Mouse (Mus musculus) myocyte (in vitro differentiated cells): ENCODE data around the gene Gm19426.

ENCODE experiments used
- E2F4 ChIP-seq: IDR thresholded peaks from one replicate; pipeline ENCODE4 v1.6.1; 2011; ENCODE audit warnings: mild to moderate bottlenecking, control low read depth, moderate library complexity; ENCODE audit not compliant: insufficient read depth
- MAX ChIP-seq: IDR thresholded peaks from one replicate; pipeline ENCODE4 v1.6.1; 2011; ENCODE audit warnings: low read depth, mild to moderate bottlenecking, control low read depth
- MYOD1 ChIP-seq, 3 experiments: IDR thresholded peaks; one replicate each; pipeline ENCODE4 v1.6.1; 2011; ENCODE audit warnings: control low read depth in 2 of 3, low read depth in 2 of 3, mild to moderate bottlenecking in 2 of 3, moderate library complexity in 1 of 3; ENCODE audit not compliant: insufficient read length in 2 of 3, control insufficient read depth in 1 of 3
- MYOG ChIP-seq, 3 experiments: IDR thresholded peaks; one replicate each; pipeline ENCODE4 v1.6.1; 2011; ENCODE audit warnings: control low read depth in 2 of 3, low read depth in 2 of 3, mild to moderate bottlenecking in 2 of 3; ENCODE audit not compliant: insufficient read length in 2 of 3, control insufficient read depth in 1 of 3, insufficient read depth in 1 of 3
- POLR2A ChIP-seq: IDR thresholded peaks from one replicate; pipeline ENCODE4 v1.6.1; 2011; ENCODE audit warnings: low read depth, mild to moderate bottlenecking, control low read depth, moderate library complexity; ENCODE audit not compliant: insufficient read length
- POLR2AphosphoS2 ChIP-seq: IDR thresholded peaks from one replicate; pipeline ENCODE4 v1.6.1; 2011; ENCODE audit warnings: low read depth, control low read depth; ENCODE audit not compliant: insufficient read length
- SRF ChIP-seq: IDR thresholded peaks from one replicate; pipeline ENCODE4 v1.6.1; 2011; ENCODE audit warnings: low read depth; ENCODE audit not compliant: control insufficient read depth, insufficient read length
- TCF3 ChIP-seq: IDR thresholded peaks from one replicate; pipeline ENCODE4 v1.6.1; 2011; ENCODE audit warnings: low read depth, control low read depth; ENCODE audit not compliant: insufficient read length
- USF1 ChIP-seq: IDR thresholded peaks from one replicate; pipeline ENCODE4 v1.6.1; 2011; ENCODE audit warnings: low read depth, mild to moderate bottlenecking, control low read depth, moderate library complexity

DNA sequence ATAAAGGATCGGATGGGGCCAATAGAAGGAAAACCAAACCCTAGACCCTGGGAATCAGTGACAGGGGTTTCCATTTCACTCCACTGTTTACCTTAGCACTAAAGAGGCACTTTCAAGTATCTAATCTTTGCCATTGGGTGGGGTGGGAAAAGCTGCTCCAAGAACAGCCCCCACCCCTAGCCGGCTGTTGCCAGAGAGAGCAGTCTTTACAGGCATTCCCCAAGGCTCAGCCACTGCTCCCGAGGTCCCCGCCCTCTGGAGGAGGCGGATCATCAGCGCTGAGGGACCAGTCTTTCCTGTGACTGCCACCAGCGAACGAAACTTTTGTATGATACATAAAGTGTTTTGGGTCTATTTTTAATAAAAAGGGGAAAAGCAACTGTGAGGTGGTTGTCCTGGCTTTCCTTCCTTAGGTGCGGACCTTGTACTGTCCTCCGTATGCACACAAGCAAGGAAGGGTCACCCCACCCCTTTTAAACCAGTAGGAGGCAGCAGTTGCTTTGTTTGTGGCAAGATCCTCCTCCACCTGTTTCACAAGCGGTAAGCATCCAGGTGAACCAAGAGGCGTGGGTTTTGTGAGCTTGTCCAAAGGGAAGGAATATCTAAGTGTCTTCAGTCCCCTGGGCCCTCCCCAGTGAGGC is 5.1 kb downstream of the Gm19426 start:
- TF ChIP-seq E2F4 (no peak), MYOD1 (IDR thresholded peaks at IDR 0.05; ENCODE audit: control insufficient read depth in 1 of 3, insufficient read length in 2 of 3, low read depth in 2 of 3) (no peak), USF1 (no peak), TCF3 (no peak), MYOG (IDR thresholded peaks at IDR 0.05; ENCODE audit: control insufficient read depth in 1 of 3, insufficient read depth in 1 of 3, insufficient read length in 2 of 3, low read depth in 2 of 3) (no peak), POLR2A (peak; percentile 19), SRF (no peak), POLR2AphosphoS2 (peak; percentile 88), MAX (no peak)
